Mouse (Mus musculus): Measurements from ENCODE around the gene Rho.

Rho gene

DNA sequence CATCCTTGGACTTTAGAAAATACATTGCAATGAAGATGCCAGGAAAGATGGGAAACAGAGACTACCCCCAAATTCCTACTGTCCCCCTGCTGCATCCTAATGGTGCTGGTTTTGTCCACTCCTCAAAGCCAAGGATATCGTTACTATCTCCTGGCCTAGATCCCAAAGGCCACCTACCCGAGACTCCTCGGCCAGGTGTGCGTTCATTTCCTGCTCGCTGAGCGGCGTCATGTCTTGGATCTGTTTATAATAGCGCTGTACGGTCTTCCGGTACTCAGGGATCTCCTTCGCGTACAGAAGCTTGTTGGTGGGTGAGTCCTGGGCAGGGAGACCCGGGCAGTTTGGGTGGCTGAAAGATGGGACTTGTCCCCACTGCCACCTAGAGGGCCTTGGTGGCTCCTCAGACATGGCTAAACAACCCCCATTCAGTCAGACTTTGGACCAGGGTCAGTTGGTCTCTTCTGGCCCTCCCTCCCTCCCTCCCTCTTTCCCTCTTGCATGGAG lies 24.9 kb downstream of the Rho start:
- DNase-seq (ENCODE audit: low spot score), result no peak

DNA sequence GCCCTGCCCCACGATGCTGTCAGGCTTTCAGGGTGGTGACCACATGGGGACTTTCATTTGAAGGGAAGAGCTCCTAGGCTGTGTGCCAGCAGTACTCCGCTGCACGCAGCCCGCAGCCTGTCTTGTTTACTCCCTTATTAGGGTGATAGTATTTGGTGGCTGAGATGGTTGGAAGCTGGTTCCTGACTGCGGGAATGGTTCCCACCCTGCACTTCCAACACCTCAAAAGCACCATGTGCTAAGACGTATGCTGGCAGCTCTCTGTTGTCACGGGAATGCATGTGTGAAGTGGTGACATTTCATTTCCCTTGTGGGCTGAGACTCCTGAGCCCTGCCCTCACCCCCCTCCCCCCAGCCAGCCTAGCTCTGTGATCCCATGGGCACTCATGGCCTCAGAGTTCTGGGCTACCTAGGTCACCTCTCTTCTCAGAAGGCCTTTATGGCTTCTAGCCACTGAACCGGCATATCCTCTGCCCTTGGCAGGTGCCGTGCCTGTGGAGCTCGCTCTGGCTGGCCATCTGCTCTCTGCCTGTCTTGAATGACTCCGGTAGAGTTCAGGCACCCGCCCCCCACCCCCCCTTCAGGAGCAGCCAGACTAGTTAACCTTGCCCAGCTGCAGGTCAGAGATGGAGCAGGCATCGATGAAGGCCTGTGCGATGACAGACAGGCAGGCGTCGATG lies 25.5 kb downstream of the Rho start:
- DNase-seq (ENCODE audit: low spot score), result no peak

DNA sequence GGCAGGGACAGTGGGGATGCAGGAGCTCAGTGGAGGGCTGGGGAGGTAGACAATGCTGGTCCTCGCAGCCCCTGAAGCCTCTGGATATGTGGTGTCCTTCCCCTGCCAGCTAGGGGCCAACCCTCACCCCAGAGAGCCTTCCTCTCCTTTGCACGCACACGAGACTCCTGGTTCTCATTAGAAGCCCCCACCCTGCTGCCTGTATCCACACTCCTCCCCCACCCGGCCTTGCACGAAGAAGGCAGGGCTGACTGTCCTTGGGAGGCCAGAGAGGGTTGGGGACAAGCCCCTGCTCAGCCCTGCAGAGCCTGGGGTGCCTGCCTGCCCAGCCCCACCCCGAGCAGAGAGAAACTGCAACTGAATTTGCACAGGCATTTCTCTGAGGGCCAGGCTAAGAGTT lies 26.1 kb downstream of the Rho start:
- DNase-seq (ENCODE audit: low spot score), result no peak

GRCm38 (mm10) chr6:115958445-115958844 lies 26.9 kb downstream of the Rho start:
- DNase-seq (ENCODE audit: low spot score), result no peak

- no peak for DNase-seq (ENCODE audit: low spot score)
These were observed 27.7 kb downstream of the Rho start for GRCm38 (mm10) chr6:115959151-115959691.

DNA sequence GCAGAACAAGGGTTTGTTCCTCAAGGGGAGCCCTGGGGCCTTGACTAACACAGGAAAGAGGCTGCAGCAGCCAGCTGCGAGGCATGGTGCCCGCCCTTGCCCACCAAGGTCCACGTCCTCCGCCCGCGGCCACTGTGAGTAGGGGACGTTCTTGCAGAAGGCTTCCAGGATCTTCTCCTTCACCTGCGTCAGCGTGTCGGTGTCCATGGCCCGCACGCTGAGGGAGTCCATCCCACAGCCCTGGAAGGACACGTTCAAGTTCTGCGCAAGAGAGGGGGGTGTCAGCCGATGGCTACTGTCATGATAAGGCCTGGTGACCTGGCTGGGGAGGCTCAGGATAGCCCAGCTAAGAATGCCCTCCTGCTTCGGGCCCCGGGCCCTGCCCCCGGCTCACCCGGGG lies 28.8 kb downstream of the Rho start:
- no peak for DNase-seq (ENCODE audit: low spot score)

- DNase-seq (ENCODE audit: low spot score), result no peak
These were observed 30.2 kb downstream of the Rho start for GRCm38 (mm10) chr6:115961743-115962142.

DNA sequence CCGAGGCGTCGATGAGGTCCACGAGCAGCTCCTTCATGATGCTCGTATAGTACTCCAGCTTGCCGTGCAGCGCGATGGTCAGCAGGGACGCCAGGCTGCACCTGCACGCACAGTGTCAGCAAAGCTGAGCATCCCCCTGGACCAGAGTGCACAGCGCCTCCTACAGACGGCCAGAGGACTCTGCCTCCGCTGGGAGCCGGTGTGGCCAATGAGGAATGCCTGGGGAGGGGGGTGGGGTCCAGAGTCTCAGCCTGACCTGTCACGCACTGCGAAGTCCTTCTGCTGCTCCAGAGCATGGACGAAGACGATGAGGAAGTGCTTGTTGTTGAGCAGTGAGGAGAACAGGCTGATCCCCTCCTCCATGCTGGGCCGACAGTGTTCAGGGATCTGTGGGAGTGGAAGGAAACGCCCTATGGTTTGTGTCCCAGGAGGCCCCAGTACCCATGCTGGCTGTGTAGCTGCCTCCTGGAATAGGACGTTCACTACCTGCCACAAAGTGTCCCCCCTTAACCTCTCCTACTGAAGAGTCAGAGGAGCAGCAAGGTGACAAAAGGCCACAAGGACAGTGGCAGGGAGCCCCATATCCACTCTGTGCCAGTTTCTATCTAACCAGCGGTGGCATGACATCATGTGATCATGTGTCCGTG lies 31.0 kb downstream of the Rho start:
- no peak for DNase-seq (ENCODE audit: low spot score)

DNA sequence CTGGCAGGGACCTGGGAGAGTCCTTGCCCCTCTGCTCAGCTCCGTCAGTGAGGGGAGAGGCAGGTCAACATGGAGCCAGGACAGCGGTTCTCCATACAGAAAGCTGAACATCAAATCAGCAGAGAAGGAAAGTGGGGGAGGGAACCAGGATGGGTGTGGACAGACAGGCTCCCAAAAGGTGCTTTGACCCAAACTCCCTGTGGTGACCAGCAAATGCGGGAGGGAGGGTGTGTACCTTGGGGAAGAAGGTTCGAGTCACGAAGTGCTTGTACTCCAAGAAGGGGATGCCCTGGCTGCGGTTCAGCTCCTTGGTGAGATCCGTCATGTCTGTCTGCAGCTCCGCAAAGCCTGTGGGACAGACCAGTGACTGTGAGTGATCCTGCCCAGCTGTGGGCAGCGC lies 32.1 kb downstream of the Rho start:
- DNase-seq (ENCODE audit: low spot score), result no peak

- no peak for DNase-seq (ENCODE audit: low spot score)
These were observed 34.8 kb downstream of the Rho start for GRCm38 (mm10) chr6:115966227-115966966.

- no peak for DNase-seq (ENCODE audit: low spot score)
These were observed 35.8 kb downstream of the Rho start for GRCm38 (mm10) chr6:115967291-115967880.

DNA sequence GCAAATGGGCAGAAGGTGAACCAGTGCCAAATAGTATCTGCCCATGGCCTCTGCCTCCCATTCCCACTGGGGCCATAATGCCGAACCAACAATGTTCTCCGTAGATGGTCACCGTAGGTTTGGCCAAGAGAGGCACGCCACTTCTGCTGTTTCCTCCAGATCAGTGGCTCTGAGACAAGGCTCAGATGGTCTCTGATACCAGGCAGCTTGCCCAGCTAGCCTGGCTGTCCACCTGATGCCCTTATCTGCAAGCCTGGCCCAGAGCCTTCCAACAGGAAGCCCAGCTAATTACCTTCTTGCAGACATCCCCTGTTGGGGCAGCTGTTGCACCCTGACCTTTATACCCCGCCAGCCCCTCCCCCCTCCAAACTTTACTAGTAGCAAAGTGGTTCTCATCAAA lies 36.5 kb downstream of the Rho start:
- no peak for DNase-seq (ENCODE audit: low spot score)

- no peak for DNase-seq (ENCODE audit: low spot score)
These were observed 37.2 kb downstream of the Rho start for GRCm38 (mm10) chr6:115968700-115969099.

- DNase-seq (ENCODE audit: low spot score), result no peak
These were observed 37.6 kb downstream of the Rho start for GRCm38 (mm10) chr6:115969103-115969502.

DNA sequence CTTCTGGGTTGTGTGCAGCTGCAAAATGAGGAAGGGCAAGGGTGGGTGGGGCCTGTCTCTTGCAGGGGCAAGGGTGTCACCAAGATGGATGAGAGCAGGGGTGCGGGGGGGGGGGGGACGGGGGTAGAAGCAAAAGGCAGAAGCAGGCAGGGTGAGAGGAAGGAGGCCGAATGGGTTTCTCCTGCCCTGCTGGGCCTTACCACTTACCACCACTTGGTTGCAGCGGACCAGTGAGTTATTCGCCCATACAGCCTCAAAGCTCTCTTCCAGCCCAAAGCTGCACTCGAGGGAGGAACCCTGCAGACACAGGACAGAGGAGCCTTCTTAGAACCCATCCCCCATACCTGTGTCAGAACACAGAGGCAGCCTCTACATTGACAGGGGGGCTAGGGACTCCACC lies 38.4 kb downstream of the Rho start:
- no peak for DNase-seq (ENCODE audit: low spot score)

GRCm38 (mm10) chr6:115971273-115972060 lies 39.9 kb downstream of the Rho start:
- no peak for DNase-seq (ENCODE audit: low spot score)

- DNase-seq (ENCODE audit: low spot score), result no peak
These were observed 40.7 kb downstream of the Rho start for GRCm38 (mm10) chr6:115972083-115972764.

GRCm38 (mm10) chr6:115973139-115973875 lies 41.8 kb downstream of the Rho start:
- DNase-seq (ENCODE audit: low spot score), result no peak

- no peak for DNase-seq (ENCODE audit: low spot score)
These were observed 42.5 kb downstream of the Rho start for GRCm38 (mm10) chr6:115973881-115974662.

Measured in c-Kit-positive CD71-positive TER-119-positive erythroid progenitor cells, embryonic 14.5 days (primary cell).